Mouse (Mus musculus) cerebellum, postnatal 14 days (tissue): ENCODE measurements at regions not wholly inside any gene's neighbourhood (a gene's known extent, or its start where the extent isn't known, plus 50 kb on each side); places are given as distances from the start of the nearest gene placed in this dataset.

Experiments used
- DNase-seq, 2 experiments: peaks; one replicate each; pipeline ENCODE4 v3.0.0; 2021; ENCODE audit warnings: mixed read lengths in 2 of 2

GRCm38 (mm10) chr11:113188263-113188920, 406.4 kb downstream of the Sox9 start:
- DNase-seq, result no peak

GRCm38 (mm10) chr11:113190006-113190405, 408.0 kb downstream of the Sox9 start:
- DNase-seq, result no peak

DNA sequence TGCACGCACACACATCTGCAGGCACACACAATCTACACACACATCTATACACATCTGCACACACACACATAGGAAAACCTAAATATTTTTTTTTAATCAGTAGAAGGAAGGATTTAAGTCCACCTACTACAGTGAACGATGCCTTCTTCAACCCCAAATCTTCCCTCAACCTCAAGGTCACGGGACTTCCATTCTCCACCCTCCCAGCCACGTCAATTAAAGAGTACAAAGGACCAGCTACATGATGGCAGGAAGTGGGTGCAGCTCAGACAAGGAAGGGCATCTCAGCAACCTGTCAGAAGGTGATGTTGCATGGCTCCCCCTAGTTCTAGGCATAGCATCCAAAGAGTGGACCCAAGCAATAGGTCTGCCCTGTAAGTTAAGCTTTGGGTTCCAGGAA, 408.5 kb downstream of the Sox9 start:
- DNase-seq, result no peak

DNA sequence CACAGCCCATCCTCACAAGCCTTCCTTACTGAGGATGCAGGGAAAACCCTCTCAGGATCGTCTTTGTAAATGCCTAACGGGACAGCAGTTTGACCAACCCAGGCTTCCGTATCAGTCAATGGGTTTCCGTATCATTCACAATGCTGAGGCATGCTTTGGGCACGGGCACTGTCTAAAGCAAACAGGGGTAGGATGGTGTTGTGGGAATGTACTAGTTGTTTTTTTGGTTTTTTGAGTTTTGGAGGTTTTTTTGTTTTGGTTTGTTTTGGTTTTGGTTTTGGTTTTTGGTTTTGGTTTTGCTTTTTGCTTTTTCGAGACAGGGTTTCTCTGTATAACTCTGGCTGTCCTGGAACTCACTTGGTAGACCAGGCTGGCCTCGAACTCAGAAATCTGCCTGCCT, 409.0 kb downstream of the Sox9 start:
- DNase-seq, result no peak

DNA sequence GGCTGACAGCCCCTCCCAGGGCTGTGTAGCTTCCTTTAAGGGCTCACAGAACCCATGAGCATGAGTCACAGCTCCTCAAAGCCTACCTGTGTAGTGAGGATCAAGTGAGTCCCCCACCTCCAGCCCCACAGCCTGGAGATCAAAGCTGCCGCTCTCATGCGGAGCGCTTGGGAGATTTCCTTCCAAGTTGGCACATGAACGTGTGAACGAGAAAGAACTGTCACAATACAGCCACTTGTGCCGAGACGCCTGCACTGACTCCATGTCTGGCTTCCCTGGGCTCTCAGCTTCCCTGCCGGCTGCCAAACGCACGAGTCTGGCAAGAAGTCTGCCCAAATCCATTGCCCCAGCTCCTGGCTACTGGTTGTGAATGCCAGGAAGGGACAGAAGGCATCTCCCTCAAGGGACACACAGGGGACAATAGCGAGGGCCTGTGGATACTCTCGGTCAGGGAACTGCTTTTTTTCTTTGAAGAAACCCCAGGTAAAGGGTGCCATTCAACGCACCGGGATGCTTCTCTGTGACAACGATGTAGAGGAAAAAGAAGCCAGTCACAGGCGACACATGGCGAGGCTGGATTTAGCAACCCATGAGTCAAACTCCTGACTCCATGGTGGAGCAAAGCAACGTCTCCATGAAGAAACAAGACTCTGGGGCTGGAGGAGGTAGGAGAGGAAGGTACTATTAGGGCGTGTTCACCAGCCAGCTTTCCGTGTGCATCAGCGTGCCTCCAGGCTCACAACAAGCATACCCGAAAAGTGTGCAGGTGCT, 410.2 kb downstream of the Sox9 start:
- peak; percentile 73 to 83 for DNase-seq

- no peak for DNase-seq
Observed at GRCm38 (mm10) chr11:113194144-113194827, 412.3 kb downstream of the Sox9 start.
